Mouse (Mus musculus): Measurements from ENCODE around the gene Cd5.

The Cd5 gene

GRCm38 (mm10) chr19:10724629-10725363 lies 14.0 kb downstream of the Cd5 start:
- DNase-seq = peak; percentile 67

- DNase-seq = peak; percentile 44
These were observed 15.2 kb downstream of the Cd5 start for GRCm38 (mm10) chr19:10723649-10724048.

GRCm38 (mm10) chr19:10723084-10723483 lies 15.7 kb downstream of the Cd5 start:
- DNase-seq = peak; percentile 46

- peak; percentile 56 for DNase-seq
These were observed 17.7 kb downstream of the Cd5 start for GRCm38 (mm10) chr19:10721064-10721463.

- peak; percentile 49 for DNase-seq
These were observed 18.3 kb downstream of the Cd5 start for GRCm38 (mm10) chr19:10720524-10720923.

- DNase-seq = peak; percentile 91
These were observed 19.1 kb downstream of the Cd5 start for GRCm38 (mm10) chr19:10719751-10720150.

- peak; percentile 63 for DNase-seq
These were observed 20.5 kb downstream of the Cd5 start for GRCm38 (mm10) chr19:10718251-10718775.

- DNase-seq = peak; percentile 65
These were observed 23.3 kb downstream of the Cd5 start for GRCm38 (mm10) chr19:10715476-10715875.

- DNase-seq = peak; percentile 87
These were observed 23.9 kb downstream of the Cd5 start for GRCm38 (mm10) chr19:10714682-10715475.

- DNase-seq = peak; percentile 58
These were observed 24.6 kb downstream of the Cd5 start for GRCm38 (mm10) chr19:10714168-10714567.

GRCm38 (mm10) chr19:10713551-10713950 lies 25.3 kb downstream of the Cd5 start:
- DNase-seq = no peak

- no peak for DNase-seq
These were observed 26.2 kb downstream of the Cd5 start for GRCm38 (mm10) chr19:10712646-10713045.

GRCm38 (mm10) chr19:10712194-10712593 lies 26.6 kb downstream of the Cd5 start:
- peak; percentile 56 for DNase-seq

- peak; percentile 60 for DNase-seq
These were observed 28.1 kb downstream of the Cd5 start for GRCm38 (mm10) chr19:10710751-10711150.

- peak; percentile 92 for DNase-seq
These were observed 28.7 kb downstream of the Cd5 start for GRCm38 (mm10) chr19:10710088-10710511.

GRCm38 (mm10) chr19:10709360-10710087 lies 29.3 kb downstream of the Cd5 start:
- DNase-seq = peak; percentile 100

GRCm38 (mm10) chr19:10708900-10709299 lies 29.9 kb downstream of the Cd5 start:
- no peak for DNase-seq

- DNase-seq = no peak
These were observed 30.9 kb downstream of the Cd5 start for GRCm38 (mm10) chr19:10707881-10708280.

GRCm38 (mm10) chr19:10707087-10707875 lies 31.5 kb downstream of the Cd5 start:
- DNase-seq = peak; percentile 70

GRCm38 (mm10) chr19:10703470-10703869 lies 35.3 kb downstream of the Cd5 start:
- peak; percentile 69 for DNase-seq

- DNase-seq = no peak
These were observed 36.7 kb downstream of the Cd5 start for GRCm38 (mm10) chr19:10702125-10702524.

Measured in cerebellum, adult 11-12 months (tissue).